Mouse (Mus musculus) kidney, embryonic 14.5 days (tissue): ENCODE results near the gene Dnaaf5. TPM values are rescaled to one million over a fixed set of nuclear protein-coding genes. Genes with fewer than 3 reads are reported as not detected.
A peak's percentile ranks its signal among the peaks of the same experiment; 100 is the strongest.

Experiments used
- ATAC-seq: fragments of 200-750 bp; cut with Nextera tagmentation; 2 replicates; pipeline ENCODE4 v1.8.0; 2017; ENCODE audit warnings: moderate number of reproducible peaks, mild to moderate bottlenecking, moderate TSS enrichment, moderate library complexity; ENCODE audit not compliant: low FRiP score, low TSS enrichment
- H3K27ac ChIP-seq: fragments of 300-500 bp; sonication (generic); 2 replicates; pipeline ENCODE4 v1.5.1; 2014; ENCODE audit warnings: low read depth, mild to moderate bottlenecking, low read length, moderate library complexity, mixed read lengths
- H3K27me3 ChIP-seq: fragments of 300-500 bp; sonication (generic); 2 replicates; pipeline ENCODE4 v1.6.1; 2014; ENCODE audit warnings: mild to moderate bottlenecking, low read length; ENCODE audit not compliant: control insufficient read depth, insufficient read depth
- H3K36me3 ChIP-seq: fragments of 300-500 bp; sonication (generic); 2 replicates; pipeline ENCODE4 v1.6.1; 2014; ENCODE audit warnings: low read length, mixed read lengths; ENCODE audit not compliant: control insufficient read depth, insufficient read depth
- H3K4me1 ChIP-seq: fragments of 300-500 bp; sonication (generic); 2 replicates; pipeline ENCODE4 v1.6.1; 2014; ENCODE audit warnings: low read length, mixed read lengths; ENCODE audit not compliant: control insufficient read depth, insufficient read depth
- H3K4me2 ChIP-seq: fragments of 300-500 bp; sonication (generic); replicated peaks from 2 replicates; pipeline ENCODE4 v1.6.1; 2014; ENCODE audit warnings: low read depth, mild to moderate bottlenecking, low read length
- H3K4me3 ChIP-seq: fragments of 300-500 bp; sonication (generic); 2 replicates; pipeline ENCODE4 v1.5.1; 2014; ENCODE audit warnings: mild to moderate bottlenecking, low read length
- H3K9ac ChIP-seq: fragments of 300-500 bp; sonication (generic); 2 replicates; pipeline ENCODE4 v1.6.1; 2014; ENCODE audit warnings: low read depth, mild to moderate bottlenecking, low read length, moderate library complexity
- H3K9me3 ChIP-seq: fragments of 300-500 bp; sonication (generic); 2 replicates; pipeline ENCODE4 v1.6.1; 2016; ENCODE audit warnings: low read length; ENCODE audit not compliant: control insufficient read depth
- WGBS: fragments of 180-500 bp; shearing (Covaris S2); extraction: QIAGEN DNeasy Blood & Tissue Kit; methylation state at CpG from one replicate; pipeline ENCODE4 v1.1.7; 2014; 5-methylcytosine and 5-hydroxymethylcytosine counted together
- polyA plus RNA-seq: library from polyadenylated mRNA; unstranded; fragments of >200 nt; fragmentation: Nextera tagmentation; extraction: Ambion mirVana; gene quantifications from 2 replicates; pipeline ENCODE4 v1.2.1, GENCODE M21; 2014

Gene Dnaaf5
- polyA plus RNA-seq, 1 experiment from 2014 or later = 11.5 TPM

GRCm38 (mm10) chr5:139198779-139199178 is 48.8 kb downstream of the Dnaaf5 start:
- Histone ChIP-seq H3K36me3 (no peaks in the 10 kb centered on the region), H3K9me3 (no peaks in the 10 kb centered on the region), H3K4me2 (no peak overlapping the region), H3K9ac (no peak overlapping the region), H3K27me3 (no peaks in the 10 kb centered on the region), H3K27ac (no peak overlapping the region), H3K4me3 (no peak overlapping the region), H3K4me1 (peaks cover 19% of the 10 kb centered on the region)
- ATAC-seq = no peak
- WGBS = 90% methylated on average over 3 of the region's 3 CpGs

DNA sequence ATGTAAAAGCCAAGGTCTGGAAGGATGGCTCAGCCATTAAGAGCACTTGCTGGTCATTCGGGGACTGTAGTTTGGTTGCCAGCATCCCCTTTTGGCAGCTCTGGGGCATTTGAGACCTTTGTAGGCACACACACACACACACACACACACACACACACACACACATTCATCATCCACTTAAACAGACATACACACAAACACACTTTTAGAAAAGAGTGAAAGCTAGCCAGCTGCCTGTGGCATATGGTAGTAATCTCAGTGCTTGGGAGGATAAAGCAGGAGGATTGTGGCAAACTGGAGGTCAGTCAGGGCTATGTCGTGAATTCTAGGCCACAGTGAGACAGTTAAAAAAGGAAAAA is 49.6 kb downstream of the Dnaaf5 start:
- peak overlapping the region; percentile 64 for H3K4me3 ChIP-seq
- peak overlapping the region; percentile 64; the same call in 1 of the 2 replicates for H3K9ac ChIP-seq
- H3K4me2 ChIP-seq = peak overlapping the region; percentile 78
- H3K36me3 ChIP-seq = no peaks in the 10 kb centered on the region
- peak overlapping the region; percentile 67; the same call in 1 of the 2 replicates for H3K27ac ChIP-seq
- no peak for ATAC-seq
- H3K9me3 ChIP-seq = no peaks in the 10 kb centered on the region
- peaks cover 19% of the 10 kb centered on the region for H3K4me1 ChIP-seq
- no peaks in the 10 kb centered on the region for H3K27me3 ChIP-seq
- whole genome bisulfite sequencing = 49% methylated on average over 2 of the region's 2 CpGs

DNA sequence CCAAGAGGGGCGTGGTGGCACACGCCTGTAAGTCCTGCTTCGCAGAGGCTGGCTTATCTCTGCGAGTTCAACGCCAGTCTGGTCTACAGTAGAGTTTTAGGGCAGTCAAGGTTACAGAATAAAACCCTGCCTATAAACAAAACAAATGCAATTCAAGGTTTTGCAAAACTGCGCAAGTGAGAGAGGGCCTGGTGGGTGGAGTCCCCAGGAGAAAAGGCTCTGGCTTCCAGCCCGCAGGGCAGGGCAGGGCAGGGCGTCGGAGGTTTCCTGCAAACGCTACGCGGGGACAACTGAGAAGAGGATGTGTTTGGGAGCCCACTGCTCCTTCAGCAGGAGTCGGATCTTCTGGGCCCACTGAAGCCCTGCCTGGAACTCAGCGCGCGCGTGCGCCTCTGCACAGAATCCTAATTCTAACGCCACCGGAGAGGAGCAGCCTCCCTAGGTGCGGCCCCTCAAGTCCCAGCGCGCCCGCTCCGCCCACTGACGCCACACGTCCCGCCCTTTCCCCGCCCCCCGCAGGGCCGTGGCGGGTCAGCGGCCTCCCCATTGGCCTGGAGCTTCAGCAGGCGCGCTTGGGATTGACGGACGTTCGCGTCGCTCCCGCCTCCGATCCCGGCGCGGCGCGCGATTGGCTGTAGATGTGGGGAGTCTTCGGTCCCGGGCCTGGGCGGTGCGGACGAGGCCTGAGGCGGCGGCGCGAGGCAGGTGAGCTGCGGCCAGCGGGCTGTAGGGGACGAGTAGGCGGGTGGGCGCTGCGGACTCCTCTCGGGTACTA is 50.2 kb downstream of the Dnaaf5 start, which contains the start of gene Sun1:
Gene Sun1, plus strand, starts transcription at position 643 of the 775 bp plus-strand sequence.
- Histone ChIP-seq H3K4me2 (peak within 1 kb of the TSS; percentile 78), H3K9me3 (no peaks in the 10 kb centered on the region), H3K27ac (peak within 1 kb of the TSS; percentile 67; the same call in 1 of the 2 replicates), H3K36me3 (no peaks in the 10 kb centered on the region), H3K9ac (peak within 1 kb of the TSS; percentile 82), H3K4me1 (peaks cover 19% of the 10 kb centered on the region), H3K4me3 (peak within 1 kb of the TSS; percentile 64), H3K27me3 (no peaks in the 10 kb centered on the region)
- peak; percentile 99 for ATAC-seq
- WGBS = 1% methylated on average over 64 of the region's 64 CpGs

DNA sequence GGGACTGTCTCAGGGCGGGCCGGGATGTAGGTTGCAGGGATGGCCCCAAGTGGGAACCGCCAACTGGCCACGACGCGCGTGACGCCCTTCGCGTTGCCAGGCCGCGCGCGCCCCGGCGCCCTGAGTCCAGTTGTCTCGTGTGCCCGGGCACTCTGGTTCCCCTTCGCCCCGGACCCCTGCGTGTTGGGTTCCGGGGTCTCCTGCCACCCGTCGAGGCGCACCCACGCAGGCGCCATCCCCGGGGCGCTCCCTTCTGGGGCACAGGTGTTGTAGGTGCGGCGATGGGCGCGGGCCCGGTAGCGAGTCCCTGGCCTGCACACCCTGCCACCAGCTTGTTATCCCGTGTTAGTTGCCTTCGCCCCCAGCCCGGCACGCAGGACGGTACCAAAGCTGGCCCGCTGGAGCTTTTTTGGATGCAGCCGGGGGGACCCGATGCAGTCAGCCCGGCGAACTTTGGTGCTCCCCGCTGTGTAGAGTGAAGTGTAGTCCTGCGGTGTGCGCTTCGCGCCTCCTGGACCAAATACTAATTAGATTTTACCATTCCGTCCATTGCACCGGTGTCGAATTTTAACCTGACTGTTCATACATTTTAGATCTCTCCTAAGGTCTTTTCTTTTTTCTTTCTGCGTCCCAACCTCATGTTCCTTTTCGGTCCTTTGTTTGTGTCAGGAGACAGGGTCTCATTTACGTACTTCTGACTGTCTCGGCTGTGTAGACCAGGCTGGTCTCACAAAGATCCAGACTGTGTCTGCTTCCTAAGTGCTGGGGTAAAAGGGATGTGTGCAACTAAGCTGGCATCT is 50.9 kb downstream of the Dnaaf5 start:
- peak overlapping the region; percentile 82 for H3K9ac ChIP-seq
- no peak overlapping the region for H3K27ac ChIP-seq
- no peaks in the 10 kb centered on the region for H3K36me3 ChIP-seq
- 1% methylated on average over 57 of the region's 57 CpGs for WGBS
- H3K9me3 ChIP-seq = no peaks in the 10 kb centered on the region
- peak overlapping the region; percentile 59 for H3K4me2 ChIP-seq
- no peaks in the 10 kb centered on the region for H3K27me3 ChIP-seq
- peaks cover 19% of the 10 kb centered on the region for H3K4me1 ChIP-seq
- peak; percentile 13; the same call in 1 of the 2 replicates for ATAC-seq
- H3K4me3 ChIP-seq = peak overlapping the region; percentile 64

DNA sequence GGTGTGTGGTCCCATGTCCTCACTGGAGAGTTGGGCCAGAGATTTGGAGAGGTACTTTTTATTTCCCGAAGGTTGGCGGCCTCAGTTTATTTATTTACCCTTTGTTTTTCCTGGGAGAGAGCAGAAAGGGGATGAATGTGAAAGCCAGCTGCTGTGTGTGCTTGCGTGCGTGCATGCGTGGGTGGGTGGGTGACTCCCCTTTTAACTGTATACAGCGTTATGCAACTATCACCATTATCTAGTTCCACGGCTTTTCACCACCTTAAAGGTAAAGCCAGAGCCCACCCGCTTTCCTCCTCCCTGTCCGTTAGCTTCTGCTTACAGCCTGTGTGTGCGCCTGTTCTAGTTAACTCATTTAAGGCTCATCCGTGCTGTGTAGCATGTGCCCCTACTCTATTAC is 52.1 kb downstream of the Dnaaf5 start:
- Histone ChIP-seq H3K9ac (no peak overlapping the region), H3K27ac (no peak overlapping the region), H3K4me3 (peak overlapping the region; percentile 64), H3K4me1 (peaks cover 22% of the 10 kb centered on the region), H3K4me2 (peak overlapping the region; percentile 59), H3K27me3 (no peaks in the 10 kb centered on the region), H3K9me3 (no peaks in the 10 kb centered on the region), H3K36me3 (no peaks in the 10 kb centered on the region)
- WGBS = 61% methylated on average over 11 of the region's 11 CpGs
- no peak for ATAC-seq

DNA sequence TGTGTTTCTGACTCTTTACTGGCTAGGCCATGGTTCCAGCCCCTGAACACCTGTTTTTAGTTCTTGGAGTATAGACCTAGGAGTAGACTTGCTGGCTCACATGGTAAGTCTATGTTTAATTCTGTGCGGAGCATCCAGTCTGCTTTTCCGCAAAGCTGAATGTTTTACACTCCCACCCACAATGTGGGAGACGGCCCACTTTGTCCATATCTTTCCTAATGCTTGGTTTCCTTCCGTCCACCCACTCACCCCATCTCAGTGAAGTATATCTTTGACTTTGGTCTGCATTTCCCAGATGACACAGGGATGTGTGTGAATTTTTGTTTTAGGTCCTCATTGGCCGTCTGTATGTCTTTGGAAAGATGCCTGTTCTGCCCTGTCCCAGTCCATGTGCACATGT is 53.3 kb downstream of the Dnaaf5 start:
- 86% methylated on average over 5 of the region's 5 CpGs for WGBS

DNA sequence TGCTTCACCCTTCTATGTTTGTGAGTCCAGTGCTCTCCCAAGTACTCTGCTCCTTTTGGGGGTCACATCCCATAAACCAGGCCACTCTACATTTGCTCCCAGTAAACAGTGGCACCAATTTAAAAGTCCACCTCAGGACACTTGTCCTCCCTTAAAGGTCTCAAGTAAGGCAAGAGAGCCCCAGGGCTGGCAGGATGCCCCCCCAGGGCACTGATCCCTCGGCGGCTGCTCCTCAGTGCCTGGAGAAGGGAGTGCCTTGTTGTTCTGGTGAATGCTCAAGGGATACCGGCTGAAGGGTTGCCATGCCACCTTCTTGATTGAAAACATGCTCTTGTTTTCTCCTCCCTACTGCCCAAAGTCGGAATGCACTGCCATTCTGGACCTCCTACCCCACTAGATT is 56.1 kb downstream of the Dnaaf5 start:
- Histone ChIP-seq H3K4me2 (no peak overlapping the region), H3K36me3 (peaks cover 14% of the 10 kb centered on the region; the same call in 1 of the 2 replicates), H3K9ac (no peak overlapping the region), H3K27ac (no peak overlapping the region), H3K4me1 (peaks cover 17% of the 10 kb centered on the region), H3K27me3 (no peaks in the 10 kb centered on the region), H3K9me3 (no peaks in the 10 kb centered on the region), H3K4me3 (no peak overlapping the region)
- 62% methylated on average over 4 of the region's 4 CpGs for WGBS
- no peak for ATAC-seq

More for the DNA sequence above, 53.3 kb downstream of the Dnaaf5 start:
- Histone ChIP-seq H3K9me3 (no peaks in the 10 kb centered on the region), H3K27me3 (no peaks in the 10 kb centered on the region), H3K27ac (no peak overlapping the region), H3K9ac (no peak overlapping the region), H3K36me3 (no peaks in the 10 kb centered on the region), H3K4me3 (no peak overlapping the region), H3K4me2 (no peak overlapping the region), H3K4me1 (peaks cover 22% of the 10 kb centered on the region)
- no peak for ATAC-seq

- peaks cover 13% of the 10 kb centered on the region for H3K4me1 ChIP-seq
- no peak overlapping the region for H3K27ac ChIP-seq
- H3K4me3 ChIP-seq = no peak overlapping the region
- H3K27me3 ChIP-seq = no peaks in the 10 kb centered on the region
- no peak overlapping the region for H3K4me2 ChIP-seq
- no peak overlapping the region for H3K9ac ChIP-seq
- ATAC-seq = no peak
- H3K9me3 ChIP-seq = no peaks in the 10 kb centered on the region
- WGBS = 70% methylated on average over 7 of the region's 7 CpGs
- H3K36me3 ChIP-seq = peaks cover 14% of the 10 kb centered on the region; the same call in 1 of the 2 replicates
Measured at GRCm38 (mm10) chr5:139206525-139206924, 56.5 kb downstream of the Dnaaf5 start.

DNA sequence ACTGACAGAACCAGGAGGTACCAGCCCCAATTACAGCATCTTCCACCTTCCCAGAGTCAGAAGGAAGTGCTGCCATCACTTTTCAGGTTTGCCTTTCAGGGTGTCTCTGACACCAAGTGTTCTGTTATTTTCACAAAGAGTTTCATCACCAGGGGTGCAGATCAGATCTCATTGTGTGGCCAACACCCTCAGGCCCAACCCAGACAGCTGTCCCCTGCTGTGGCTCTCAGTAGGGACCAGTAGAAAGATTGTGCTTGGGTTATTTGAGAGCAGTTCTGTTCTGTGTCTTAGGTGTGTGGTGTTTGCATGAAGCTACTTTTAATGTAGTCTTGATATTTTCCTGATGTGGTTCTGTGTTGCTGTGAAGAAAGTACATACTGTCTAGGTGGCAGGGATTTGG is 58.2 kb downstream of the Dnaaf5 start:
- no peak for ATAC-seq
- no peak overlapping the region for H3K9ac ChIP-seq
- no peaks in the 10 kb centered on the region for H3K9me3 ChIP-seq
- peaks cover 14% of the 10 kb centered on the region; the same call in 1 of the 2 replicates for H3K36me3 ChIP-seq
- H3K27me3 ChIP-seq = no peaks in the 10 kb centered on the region
- no peak overlapping the region for H3K4me3 ChIP-seq
- 0 out of 2 replicates have a peak, but pooled peaks cover 3% of the 10 kb centered on the region for H3K4me1 ChIP-seq
- no peak overlapping the region for H3K4me2 ChIP-seq
- no peak overlapping the region for H3K27ac ChIP-seq
